Mouse (Mus musculus) cerebellum, adult 2 months (tissue): ENCODE data around the gene Cda.

Experiments used
- CTCF ChIP-seq: fragments of 200-500 bp; IDR thresholded peaks from 2 replicates; pipeline ENCODE4 v1.5.1; 2011; ENCODE audit warnings: low read depth, mild to moderate bottlenecking, control low read depth, low read length, moderate library complexity, borderline replicate concordance; ENCODE audit not compliant: insufficient read depth
- POLR2A ChIP-seq: fragments of 200-500 bp; IDR thresholded peaks from 2 replicates; pipeline ENCODE4 v1.6.1; 2011; ENCODE audit warnings: low read length, control low read depth, borderline replicate concordance; ENCODE audit not compliant: insufficient read depth

DNA sequence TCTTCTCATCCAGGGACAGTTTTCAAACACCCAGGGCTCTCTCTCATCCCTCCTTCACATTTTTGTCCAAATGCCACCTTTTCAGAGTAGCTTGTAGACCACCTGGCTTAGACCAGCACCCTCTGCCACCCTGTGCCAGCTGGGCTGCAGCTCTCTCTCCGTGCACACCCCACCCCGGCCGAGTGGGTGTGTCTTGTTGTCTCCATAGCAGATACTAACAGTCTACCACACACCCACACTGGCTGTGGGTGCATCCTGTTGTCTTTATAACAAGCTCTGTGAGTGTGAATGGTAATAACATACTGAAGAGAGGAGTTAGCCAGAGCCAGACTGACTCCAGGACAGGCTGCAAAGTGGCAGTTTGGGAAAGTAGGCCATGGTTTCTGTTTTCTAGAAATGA, 48.2 kb upstream of the Cda start:
- TF ChIP-seq CTCF (no peak), POLR2A (no peak)
